Mouse (Mus musculus): ENCODE data around the gene Hist1h3d.

The Hist1h3d gene

DNA sequence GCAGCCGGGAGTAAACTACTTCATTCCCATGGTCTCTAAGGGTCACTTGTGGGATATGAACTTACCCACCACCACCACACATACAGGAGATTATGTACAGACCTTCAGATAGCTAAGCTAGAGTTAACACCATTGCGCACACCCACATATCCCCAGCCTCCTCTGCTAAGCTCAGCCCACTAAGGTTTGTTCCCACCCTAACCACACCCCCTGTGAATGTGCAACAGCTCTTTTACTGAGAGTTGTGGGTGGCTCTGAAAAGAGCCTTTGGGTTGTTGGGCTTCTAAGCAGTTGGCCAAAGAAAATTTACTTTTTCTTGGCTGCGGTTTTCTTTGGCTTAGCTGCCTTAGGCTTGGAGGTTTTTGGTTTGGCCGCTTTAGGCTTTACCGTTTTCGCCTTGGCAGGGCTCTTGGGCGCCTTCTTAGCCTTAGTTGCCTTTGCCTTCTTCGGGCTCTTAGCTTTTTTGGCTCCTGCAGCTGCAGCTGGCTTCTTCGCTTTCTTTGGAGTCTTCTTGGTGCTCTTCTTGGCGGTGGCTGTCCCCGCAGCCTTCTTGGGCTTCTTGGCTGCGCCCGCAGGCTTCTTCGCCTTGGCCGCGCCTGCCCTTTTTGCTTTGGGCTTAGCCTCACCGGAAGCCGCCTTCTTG lies 46.1 kb downstream of the Hist1h3d start:
- peak; percentile 96 for DNase-seq (ENCODE audit: low read depth, low spot score)

DNA sequence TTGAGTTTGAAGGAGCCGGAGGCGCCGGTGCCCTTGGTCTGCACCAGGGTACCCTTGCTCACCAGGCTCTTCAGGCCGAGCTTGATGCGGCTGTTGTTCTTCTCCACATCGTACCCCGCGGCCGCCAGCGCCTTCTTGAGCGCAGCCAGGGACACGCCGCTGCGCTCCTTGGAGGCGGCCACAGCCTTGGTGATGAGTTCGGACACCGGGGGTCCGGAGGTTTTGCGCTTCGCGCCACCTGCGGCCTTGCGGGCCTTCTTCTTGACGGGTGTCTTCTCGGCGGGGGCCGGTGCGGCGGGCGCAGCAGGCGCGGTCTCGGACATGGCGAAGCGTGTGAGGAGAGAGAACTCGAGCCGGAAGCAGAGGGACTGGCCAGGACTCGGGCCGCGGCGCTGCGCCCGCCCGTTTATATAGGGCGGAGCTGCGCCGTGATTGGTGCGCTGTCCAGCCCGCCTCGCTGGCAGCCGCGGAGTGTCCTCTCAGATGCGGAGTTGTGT lies 46.7 kb downstream of the Hist1h3d start, which contains the start of gene Hist1h1e:
Gene Hist1h1e (minus strand): TSS at position 384 of the 497 bp plus-strand sequence.
- peak; percentile 78 for DNase-seq (ENCODE audit: low read depth, low spot score)

DNA sequence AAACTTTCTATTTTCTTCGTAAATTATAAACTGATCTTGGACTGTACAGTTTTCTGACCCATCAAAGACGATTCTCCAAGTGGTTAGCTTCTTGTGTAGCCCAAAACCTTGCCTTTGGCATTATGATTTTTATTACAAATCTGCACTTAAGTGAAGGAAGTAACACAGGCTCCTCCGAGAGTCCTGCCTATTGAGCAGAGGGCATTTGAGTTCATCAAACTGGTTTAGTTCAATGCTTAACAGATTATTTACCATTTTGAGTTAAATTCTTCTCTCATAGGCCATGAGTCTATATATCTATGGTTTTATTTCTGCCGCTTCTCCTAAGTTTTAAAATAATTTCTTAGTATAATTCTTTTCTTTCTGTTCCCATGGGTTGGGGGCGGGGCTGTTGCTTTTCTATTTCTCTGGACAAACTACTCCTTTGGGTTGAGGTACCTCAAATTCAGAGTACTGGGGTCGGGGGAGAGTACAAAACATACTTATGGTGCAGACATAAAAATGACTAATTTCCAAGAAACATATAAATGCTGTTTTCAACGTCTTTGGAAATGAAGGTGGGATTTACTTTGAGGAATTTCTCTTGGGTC lies 47.4 kb downstream of the Hist1h3d start:
- DNase-seq (ENCODE audit: low read depth, low spot score): no peak
